Mouse (Mus musculus) bone marrow, adult 2 months (tissue): ENCODE results near the gene Abhd13. TPM values are rescaled to one million over a fixed set of nuclear protein-coding genes. Genes with fewer than 3 reads are reported as not detected.

Source experiments
- H3K27ac ChIP-seq: fragments of 200-500 bp; 2 replicates; pipeline ENCODE4 v1.5.1; 2012; ENCODE audit warnings: low read depth, mild to moderate bottlenecking, control low read depth, inconsistent platforms, low read length; ENCODE audit not compliant: control insufficient read depth, poor library complexity, insufficient read depth
- H3K4me1 ChIP-seq: fragments of 200-500 bp; 2 replicates; pipeline ENCODE4 v1.6.1; 2011; ENCODE audit warnings: low read length; ENCODE audit not compliant: control insufficient read depth, insufficient read depth
- H3K4me3 ChIP-seq: fragments of 200-500 bp; replicated peaks from 2 replicates; pipeline ENCODE3; 2011; ENCODE audit warnings: mild to moderate bottlenecking, low read depth, low read length, control low read depth; ENCODE audit not compliant: control insufficient read depth
- CTCF ChIP-seq: fragments of 200-500 bp; IDR thresholded peaks from 2 replicates; pipeline ENCODE4 v1.5.1; 2011; ENCODE audit warnings: low read length, control low read depth; ENCODE audit not compliant: control insufficient read depth, insufficient read depth
- POLR2A ChIP-seq: fragments of 200-500 bp; IDR thresholded peaks from 2 replicates; pipeline ENCODE4 v1.6.1; 2011; ENCODE audit warnings: low read depth, mild to moderate bottlenecking, control low read depth, low read length, borderline replicate concordance; ENCODE audit not compliant: control insufficient read depth
- WGBS: fragments of 180-500 bp; shearing (Covaris S2); methylation state at CpG from one replicate; pipeline ENCODE4 v1.1.7; 2018; 5-methylcytosine and 5-hydroxymethylcytosine counted together
- polyA plus RNA-seq: library from polyadenylated mRNA; stranded (reverse); fragments of >200 nt; gene quantifications from 2 replicates; pipeline ENCODE4 v1.2.4, GENCODE M21; 2011; ENCODE audit warnings: low replicate concordance; ENCODE audit not compliant: missing spikeins, insufficient read depth, insufficient read length

Gene Abhd13
- 2.8 and 4.1 TPM in 2 replicates for polyA plus RNA-seq

GRCm38 (mm10) chr8:9977573-9978314 lies at the start of gene Abhd13, which contains the start of gene Lig4:
Gene Abhd13, plus strand, starts transcription at chr8:9977707.
Gene Lig4, minus strand, starts transcription at chr8:9977686.
- H3K4me3 ChIP-seq, result peak within 1 kb of the TSS; percentile 87
- WGBS, result under 1% methylated on average over 66 of the region's 68 CpGs
- peaks cover 5% of the 10 kb centered on the region; the same call in 1 of the 2 replicates for H3K4me1 ChIP-seq
- H3K27ac ChIP-seq, result peak within 1 kb of the TSS; percentile 87
- TF ChIP-seq CTCF, result peak; percentile 19; the same call in 1 of the 2 replicates
- peak; percentile 62; the same call in 1 of the 2 replicates for TF ChIP-seq POLR2A

GRCm38 (mm10) chr8:9929746-9930445 lies 47.6 kb upstream of the Abhd13 start:
- Histone ChIP-seq H3K4me3 (no peak overlapping the region), H3K4me1 (no peaks in the 10 kb centered on the region; the same call in 1 of the 2 replicates), H3K27ac (no peak overlapping the region)
- 81% methylated on average over 14 of the region's 14 CpGs for WGBS
- no peak for TF ChIP-seq POLR2A
- TF ChIP-seq CTCF, result no peak

- TF ChIP-seq CTCF (no peak), POLR2A (no peak)
- no peak overlapping the region for H3K4me3 ChIP-seq
- H3K4me1 ChIP-seq, result no peaks in the 10 kb centered on the region; the same call in 1 of the 2 replicates
- H3K27ac ChIP-seq, result no peak overlapping the region
These were observed 44.8 kb upstream of the Abhd13 start for GRCm38 (mm10) chr8:9932711-9933110.

GRCm38 (mm10) chr8:9934891-9935565 lies 42.5 kb upstream of the Abhd13 start:
- 27% methylated on average over 10 of the region's 10 CpGs for WGBS
- H3K4me3 ChIP-seq, result no peak overlapping the region
- TF ChIP-seq CTCF, result peak; percentile 37
- TF ChIP-seq POLR2A, result no peak

GRCm38 (mm10) chr8:9935574-9935973 lies 41.9 kb upstream of the Abhd13 start:
- 68% methylated on average over 7 of the region's 7 CpGs for WGBS
- H3K27ac ChIP-seq, result no peak overlapping the region
- TF ChIP-seq POLR2A (no peak), CTCF (no peak)
- no peak overlapping the region for H3K4me3 ChIP-seq
- H3K4me1 ChIP-seq, result no peaks in the 10 kb centered on the region; the same call in 1 of the 2 replicates

More at GRCm38 (mm10) chr8:9934891-9935565, 42.5 kb upstream of the Abhd13 start:
- no peaks in the 10 kb centered on the region; the same call in 1 of the 2 replicates for H3K4me1 ChIP-seq
- no peak overlapping the region for H3K27ac ChIP-seq

GRCm38 (mm10) chr8:9949134-9949890 lies 28.2 kb upstream of the Abhd13 start:
- Histone ChIP-seq H3K4me1 (no peaks in the 10 kb centered on the region), H3K27ac (no peak overlapping the region), H3K4me3 (no peak overlapping the region)
- WGBS, result 63% methylated on average over 10 of the region's 10 CpGs
- TF ChIP-seq CTCF, result no peak
- TF ChIP-seq POLR2A, result no peak

GRCm38 (mm10) chr8:9958338-9958737 lies 19.2 kb upstream of the Abhd13 start:
- H3K4me1 ChIP-seq, result no peaks in the 10 kb centered on the region
- TF ChIP-seq CTCF (no peak), POLR2A (no peak)
- H3K4me3 ChIP-seq, result no peak overlapping the region
- 62% methylated on average over 4 of the region's 4 CpGs for WGBS
- H3K27ac ChIP-seq, result no peak overlapping the region

GRCm38 (mm10) chr8:9959919-9960318 lies 17.6 kb upstream of the Abhd13 start:
- 93% methylated on average over 2 of the region's 2 CpGs for WGBS
- TF ChIP-seq POLR2A (no peak), CTCF (no peak)
- no peaks in the 10 kb centered on the region for H3K4me1 ChIP-seq
- no peak overlapping the region for H3K4me3 ChIP-seq
- H3K27ac ChIP-seq, result no peak overlapping the region
